In genomic region chr11:53411738-53412137, GRCm38 (mm10) we compare ENCODE assay signal across 12 mouse cellular contexts. TPM values are rescaled to one million over a fixed set of nuclear protein-coding genes. Genes with fewer than 3 reads are reported as not detected.
DNase-seq lines count a peak whose midpoint lies in the region; ATAC-seq and TF ChIP-seq lines count a peak whose summit lies in the region.
"Had no signal": no experiment of that assay in that cellular context is flagged by ENCODE, and none has a peak within 500 bp of the region (broad histone marks: within the 10 kb centered on the region; RNA-seq: fewer than 3 reads in every experiment).

No protein-coding gene starts in this region.

- peaks cover 92% of the 10 kb centered on the region for H3K36me3 ChIP-seq in forebrain, embryonic 14.5 days (ENCODE audit: control insufficient read depth, insufficient read depth, low read length)
- peaks cover 88% of the 10 kb centered on the region for H3K36me3 ChIP-seq in forebrain, embryonic 15.5 days

- 0 out of 2 replicates have a peak, but pooled peaks have one; percentile 15 for TF ChIP-seq CTCF in lung, adult 2 months (IDR thresholded peaks at IDR 0.05; ENCODE audit: insufficient read depth, low read length)

- H3K9me3 ChIP-seq in forebrain, embryonic 14.5 days (replicated peaks; ENCODE audit: control insufficient read depth, low read length): no peaks in the 10 kb centered on the region
- H3K9me3 ChIP-seq in forebrain, embryonic 15.5 days: no peaks in the 10 kb centered on the region
- H3K9me3 ChIP-seq: midbrain, embryonic 12.5 days had no signal

- H3K27ac ChIP-seq in forebrain, embryonic 14.5 days (ENCODE audit: low read depth, low read length): no peak overlapping the region
- no peak overlapping the region for H3K27ac ChIP-seq in forebrain, embryonic 15.5 days (replicated peaks)
- H3K27ac ChIP-seq: midbrain, embryonic 12.5 days had no signal

- ATAC-seq in forebrain, embryonic 14.5 days: no peak
- no peak for ATAC-seq in forebrain, embryonic 15.5 days (replicated peaks)
- 0 out of 2 replicates have a peak, but pooled peaks have one; percentile 26 for ATAC-seq in neutrophil, adult 5-6 weeks (ENCODE audit: extremely low read depth, insufficient number of reproducible peaks, low FRiP score, poor library complexity, severe bottlenecking)

- H3K4me3 ChIP-seq in forebrain, embryonic 14.5 days (ENCODE audit: low read depth, low read length): no peak overlapping the region
- H3K4me3 ChIP-seq in forebrain, embryonic 15.5 days: no peak overlapping the region
- H3K4me3 ChIP-seq in lung, adult 2 months (replicated peaks; ENCODE audit: extremely low read depth, low read depth, low read length): no peak overlapping the region
- H3K4me3 ChIP-seq: midbrain, embryonic 12.5 days had no signal

- peak; percentile 53 for DNase-seq in forebrain, embryonic 14.5 days (ENCODE audit: low spot score)
- no peak for DNase-seq in lung, adult 2 months
- no peak for DNase-seq in lung, adult 18-20 months
- DNase-seq in embryo, embryonic 11 days: peak; percentile 27
- no peak for DNase-seq in testis, postnatal 10 days (ENCODE audit: low spot score)
- no peak for DNase-seq in thymus, postnatal 36 days
- DNase-seq: right cerebral cortex, postnatal 25 days had no signal

- TF ChIP-seq POLR2A in lung, adult 2 months (IDR thresholded peaks at IDR 0.05; ENCODE audit: borderline replicate concordance, extremely low read depth, low read depth, low read length): no peak

- no peaks in the 10 kb centered on the region for H3K4me1 ChIP-seq in forebrain, embryonic 14.5 days (ENCODE audit: control insufficient read depth, insufficient read depth, low read length)
- no peaks in the 10 kb centered on the region for H3K4me1 ChIP-seq in forebrain, embryonic 15.5 days
- H3K4me1 ChIP-seq in lung, adult 2 months (ENCODE audit: control insufficient read depth, insufficient read depth, low read length): no peaks in the 10 kb centered on the region
- H3K4me1 ChIP-seq: midbrain, embryonic 12.5 days had no signal

- no peaks in the 10 kb centered on the region for H3K27me3 ChIP-seq in forebrain, embryonic 14.5 days (replicated peaks; ENCODE audit: control insufficient read depth, insufficient read depth, low read length)
- H3K27me3 ChIP-seq in forebrain, embryonic 15.5 days: no peaks in the 10 kb centered on the region
- H3K27me3 ChIP-seq: midbrain, embryonic 12.5 days had no signal

- H3K9ac ChIP-seq in forebrain, embryonic 14.5 days (ENCODE audit: low read length): no peak overlapping the region
- no peak overlapping the region for H3K9ac ChIP-seq in forebrain, embryonic 15.5 days (replicated peaks)
- H3K9ac ChIP-seq: midbrain, embryonic 12.5 days had no signal

- no peak overlapping the region for H3K4me2 ChIP-seq in forebrain, embryonic 14.5 days (ENCODE audit: low read length)
- no peak overlapping the region for H3K4me2 ChIP-seq in forebrain, embryonic 15.5 days (replicated peaks)
- H3K4me2 ChIP-seq: midbrain, embryonic 12.5 days had no signal

RNA-seq across cellular contexts. Expression of gene Leap2, which starts 11.2 kb away (rescaled TPM):
- not detected in 2 replicates for polyA plus RNA-seq in forebrain, embryonic 14.5 days (2014; fragmentation: Nextera tagmentation; extraction: Ambion mirVana)
- not detected in 2 replicates for polyA plus RNA-seq in forebrain, embryonic 15.5 days (2015; fragmentation: Nextera tagmentation; extraction: Ambion mirVana)
- polyA plus RNA-seq in lung, adult 2 months (2012; rRNA removed): not detected in 2 replicates
- total RNA-seq in neutrophil, adult 5-6 weeks (2017): not detected in 2 replicates
- total RNA-seq: heart, adult 18-20 months; layer of hippocampus, adult 18-20 months had no signal
- polyA plus RNA-seq: midbrain, embryonic 12.5 days had no signal

RNA-seq across cellular contexts. Expression of gene Uqcrq, which starts 18.9 kb away (rescaled TPM):
- polyA plus RNA-seq in forebrain, embryonic 14.5 days (2014; fragmentation: Nextera tagmentation; extraction: Ambion mirVana): 637 and 819 TPM in 2 replicates
- 589 and 615 TPM in 2 replicates for polyA plus RNA-seq in forebrain, embryonic 15.5 days (2015; fragmentation: Nextera tagmentation; extraction: Ambion mirVana)
- 238 and 276 TPM in 2 replicates for polyA plus RNA-seq in lung, adult 2 months (2012; rRNA removed)
- 14.4 and 16.3 TPM in 2 replicates for total RNA-seq in neutrophil, adult 5-6 weeks (2017)

RNA-seq across cellular contexts. Expression of gene Gdf9, which starts 19.1 kb away (rescaled TPM):
- polyA plus RNA-seq in forebrain, embryonic 14.5 days (2014; fragmentation: Nextera tagmentation; extraction: Ambion mirVana): 3.3 and 3.9 TPM in 2 replicates
- 3.3 and 4.0 TPM in 2 replicates for polyA plus RNA-seq in forebrain, embryonic 15.5 days (2015; fragmentation: Nextera tagmentation; extraction: Ambion mirVana)
- 0.83 and 0.97 TPM in 2 replicates for polyA plus RNA-seq in lung, adult 2 months (2012; rRNA removed)
- total RNA-seq in neutrophil, adult 5-6 weeks (2017): not detected in 2 replicates

RNA-seq across cellular contexts. Expression of gene Gm10447, which starts 45.2 kb away (rescaled TPM):
- not detected in 2 replicates for polyA plus RNA-seq in forebrain, embryonic 14.5 days (2014; fragmentation: Nextera tagmentation; extraction: Ambion mirVana)
- polyA plus RNA-seq in forebrain, embryonic 15.5 days (2015; fragmentation: Nextera tagmentation; extraction: Ambion mirVana): 0.08 TPM in 1 of 2 replicates, not detected in the other
- 0.25 TPM in 2 replicates for polyA plus RNA-seq in lung, adult 2 months (2012; rRNA removed)
- not detected in 2 replicates for total RNA-seq in neutrophil, adult 5-6 weeks (2017)
- total RNA-seq: heart, adult 18-20 months had no signal
- polyA plus RNA-seq: midbrain, embryonic 12.5 days had no signal

RNA-seq across cellular contexts. Expression of gene Shroom1, which starts 45.3 kb away (rescaled TPM):
- 1.5 and 1.7 TPM in 2 replicates for polyA plus RNA-seq in forebrain, embryonic 14.5 days (2014; fragmentation: Nextera tagmentation; extraction: Ambion mirVana)
- polyA plus RNA-seq in forebrain, embryonic 15.5 days (2015; fragmentation: Nextera tagmentation; extraction: Ambion mirVana): 1.6 and 2.3 TPM in 2 replicates
- 3.0 and 3.2 TPM in 2 replicates for polyA plus RNA-seq in lung, adult 2 months (2012; rRNA removed)
- total RNA-seq in neutrophil, adult 5-6 weeks (2017): not detected in 2 replicates

Comparison
In these comparisons a context has a peak if more than half of its experiments do, and no peak if none do; other contexts are left out.
1. DNase-seq: peak in forebrain, embryonic 14.5 days (single experiment) and embryo, embryonic 11 days (single experiment); none in lung, adult 2 months (single experiment), lung, adult 18-20 months (0 of 2), testis, postnatal 10 days (single experiment) and thymus, postnatal 36 days (0 of 2).